Mouse (Mus musculus): ENCODE measurements around the gene Hepacam2. TPM values are rescaled to one million over a fixed set of nuclear protein-coding genes. Genes with fewer than 3 reads are reported as not detected.

Gene Hepacam2
- polyA plus RNA-seq, 1 experiment, result 41.7 TPM

GRCm38 (mm10) chr6:3470706-3471105 is 27.4 kb downstream of the Hepacam2 start:
- H3K4me3 ChIP-seq (ENCODE audit: low read depth, low read length), result no peak overlapping the region
- TF ChIP-seq POLR2A (IDR thresholded peaks at IDR 0.05; ENCODE audit: low read depth, low read length) (no peak), CTCF (IDR thresholded peaks at IDR 0.05; ENCODE audit: extremely low read depth, insufficient read length, insufficient replicate concordance, low read depth, low read length) (no peak)
- WGBS, result 26% methylated on average over 2 of the region's 2 CpGs
- no peaks in the 10 kb centered on the region for H3K4me1 ChIP-seq (ENCODE audit: control insufficient read depth, insufficient read depth, insufficient read length, low read length)
- no peaks in the 10 kb centered on the region for H3K27me3 ChIP-seq (ENCODE audit: control insufficient read depth, insufficient read depth, low read length)
- no peaks in the 10 kb centered on the region for H3K36me3 ChIP-seq (ENCODE audit: control insufficient read depth, insufficient read depth, low read length)
- H3K27ac ChIP-seq (ENCODE audit: insufficient read depth, low read depth, low read length), result no peak overlapping the region

GRCm38 (mm10) chr6:3468627-3469026 is 29.5 kb downstream of the Hepacam2 start:
- no peaks in the 10 kb centered on the region for H3K4me1 ChIP-seq (ENCODE audit: control insufficient read depth, insufficient read depth, insufficient read length, low read length)
- no peaks in the 10 kb centered on the region for H3K36me3 ChIP-seq (ENCODE audit: control insufficient read depth, insufficient read depth, low read length)
- no peak overlapping the region for H3K27ac ChIP-seq (ENCODE audit: insufficient read depth, low read depth, low read length)
- TF ChIP-seq CTCF (IDR thresholded peaks at IDR 0.05; ENCODE audit: extremely low read depth, insufficient read length, insufficient replicate concordance, low read depth, low read length) (no peak), POLR2A (IDR thresholded peaks at IDR 0.05; ENCODE audit: low read depth, low read length) (no peak)
- WGBS, result 9% methylated on average over 1 of the region's 1 CpGs
- H3K4me3 ChIP-seq (ENCODE audit: low read depth, low read length), result no peak overlapping the region
- no peaks in the 10 kb centered on the region for H3K27me3 ChIP-seq (ENCODE audit: control insufficient read depth, insufficient read depth, low read length)

- 70% methylated on average over 2 of the region's 2 CpGs for WGBS
- Histone ChIP-seq H3K27me3 (ENCODE audit: control insufficient read depth, insufficient read depth, low read length) (no peaks in the 10 kb centered on the region), H3K4me3 (ENCODE audit: low read depth, low read length) (no peak overlapping the region), H3K4me1 (ENCODE audit: control insufficient read depth, insufficient read depth, insufficient read length, low read length) (no peaks in the 10 kb centered on the region), H3K36me3 (ENCODE audit: control insufficient read depth, insufficient read depth, low read length) (no peaks in the 10 kb centered on the region), H3K27ac (ENCODE audit: insufficient read depth, low read depth, low read length) (no peak overlapping the region)
- TF ChIP-seq POLR2A (IDR thresholded peaks at IDR 0.05; ENCODE audit: low read depth, low read length) (no peak), CTCF (IDR thresholded peaks at IDR 0.05; ENCODE audit: extremely low read depth, insufficient read length, insufficient replicate concordance, low read depth, low read length) (no peak)
These were observed 34.5 kb downstream of the Hepacam2 start for GRCm38 (mm10) chr6:3463594-3463993.

- 72% methylated on average over 6 of the region's 6 CpGs for WGBS
- Histone ChIP-seq H3K4me3 (ENCODE audit: low read depth, low read length) (no peak overlapping the region), H3K4me1 (ENCODE audit: control insufficient read depth, insufficient read depth, insufficient read length, low read length) (no peaks in the 10 kb centered on the region), H3K27me3 (ENCODE audit: control insufficient read depth, insufficient read depth, low read length) (no peaks in the 10 kb centered on the region), H3K36me3 (ENCODE audit: control insufficient read depth, insufficient read depth, low read length) (no peaks in the 10 kb centered on the region), H3K27ac (ENCODE audit: insufficient read depth, low read depth, low read length) (peak overlapping the region; percentile 37; the same call in 1 of the 2 replicates)
- TF ChIP-seq CTCF (IDR thresholded peaks at IDR 0.05; ENCODE audit: extremely low read depth, insufficient read length, insufficient replicate concordance, low read depth, low read length), result no peak
- TF ChIP-seq POLR2A (IDR thresholded peaks at IDR 0.05; ENCODE audit: low read depth, low read length), result no peak
These were observed 35.1 kb downstream of the Hepacam2 start for GRCm38 (mm10) chr6:3463026-3463425.

GRCm38 (mm10) chr6:3455944-3456536 is 42.1 kb downstream of the Hepacam2 start:
- Histone ChIP-seq H3K4me1 (ENCODE audit: control insufficient read depth, insufficient read depth, insufficient read length, low read length) (no peaks in the 10 kb centered on the region), H3K27me3 (ENCODE audit: control insufficient read depth, insufficient read depth, low read length) (no peaks in the 10 kb centered on the region), H3K36me3 (ENCODE audit: control insufficient read depth, insufficient read depth, low read length) (no peaks in the 10 kb centered on the region), H3K4me3 (ENCODE audit: low read depth, low read length) (no peak overlapping the region), H3K27ac (ENCODE audit: insufficient read depth, low read depth, low read length) (no peak overlapping the region)
- TF ChIP-seq POLR2A (IDR thresholded peaks at IDR 0.05; ENCODE audit: low read depth, low read length) (no peak), CTCF (IDR thresholded peaks at IDR 0.05; ENCODE audit: extremely low read depth, insufficient read length, insufficient replicate concordance, low read depth, low read length) (no peak)
- WGBS, result 67% methylated on average over 11 of the region's 11 CpGs

- no peak for TF ChIP-seq CTCF (IDR thresholded peaks at IDR 0.05; ENCODE audit: extremely low read depth, insufficient read length, insufficient replicate concordance, low read depth, low read length)
- TF ChIP-seq POLR2A (IDR thresholded peaks at IDR 0.05; ENCODE audit: low read depth, low read length), result no peak
- WGBS, result 65% methylated on average over 5 of the region's 5 CpGs
- Histone ChIP-seq H3K36me3 (ENCODE audit: control insufficient read depth, insufficient read depth, low read length) (no peaks in the 10 kb centered on the region), H3K4me3 (ENCODE audit: low read depth, low read length) (no peak overlapping the region), H3K4me1 (ENCODE audit: control insufficient read depth, insufficient read depth, insufficient read length, low read length) (no peaks in the 10 kb centered on the region), H3K27ac (ENCODE audit: insufficient read depth, low read depth, low read length) (no peak overlapping the region), H3K27me3 (ENCODE audit: control insufficient read depth, insufficient read depth, low read length) (no peaks in the 10 kb centered on the region)
These were observed 43.7 kb downstream of the Hepacam2 start for GRCm38 (mm10) chr6:3454421-3454820.

- Histone ChIP-seq H3K27ac (ENCODE audit: insufficient read depth, low read depth, low read length) (no peak overlapping the region), H3K27me3 (ENCODE audit: control insufficient read depth, insufficient read depth, low read length) (no peaks in the 10 kb centered on the region), H3K4me1 (ENCODE audit: control insufficient read depth, insufficient read depth, insufficient read length, low read length) (no peaks in the 10 kb centered on the region), H3K4me3 (ENCODE audit: low read depth, low read length) (no peak overlapping the region), H3K36me3 (ENCODE audit: control insufficient read depth, insufficient read depth, low read length) (no peaks in the 10 kb centered on the region)
- WGBS, result 2% methylated on average over 5 of the region's 5 CpGs
- TF ChIP-seq CTCF (IDR thresholded peaks at IDR 0.05; ENCODE audit: extremely low read depth, insufficient read length, insufficient replicate concordance, low read depth, low read length), result peak; percentile 82; the same call in 1 of the 2 replicates
- no peak for TF ChIP-seq POLR2A (IDR thresholded peaks at IDR 0.05; ENCODE audit: low read depth, low read length)
These were observed 50.7 kb downstream of the Hepacam2 start for GRCm38 (mm10) chr6:3447404-3447803.

Measured in small intestine, adult 2 months (tissue).